Mouse (Mus musculus) olfactory bulb, adult 2 months (tissue): ENCODE results near the gene Gtpbp3.

Experiments used
- CTCF ChIP-seq: fragments of 200-500 bp; IDR thresholded peaks from 2 replicates; pipeline ENCODE4 v1.5.1; 2012; ENCODE audit warnings: low read depth, mild to moderate bottlenecking, low read length, moderate library complexity; ENCODE audit not compliant: insufficient read depth
- POLR2A ChIP-seq: fragments of 200-500 bp; IDR thresholded peaks from 2 replicates; pipeline ENCODE4 v1.6.1; 2012; ENCODE audit warnings: mild to moderate bottlenecking, low read depth, low read length, moderate library complexity; ENCODE audit not compliant: insufficient read depth

DNA sequence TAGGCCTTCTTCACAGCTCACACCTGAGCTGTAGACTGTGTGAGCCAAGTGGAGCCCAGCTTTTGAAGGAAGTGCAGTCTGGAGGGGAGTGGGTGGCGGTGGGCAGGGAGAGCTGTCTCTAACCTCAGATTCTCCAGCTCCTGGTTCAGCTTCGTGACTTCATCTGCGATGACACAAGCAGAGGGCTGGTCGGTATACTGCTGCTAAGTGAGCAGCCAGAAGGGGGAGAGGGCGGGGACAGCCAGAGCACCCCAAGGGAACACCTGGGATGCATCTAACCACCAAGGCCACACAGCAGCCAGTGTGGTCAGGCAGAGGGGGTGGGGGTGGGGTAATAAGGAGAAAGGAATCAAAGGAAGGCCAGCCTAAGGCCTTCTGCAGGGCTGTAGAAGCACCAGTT is 47.8 kb downstream of the Gtpbp3 start:
- no peak for TF ChIP-seq CTCF
- TF ChIP-seq POLR2A: no peak
